Comparison of ENCODE assay signal across 8 mouse cellular contexts in genomic region chr5:149636075-149636920, GRCm38 (mm10). TPM values are rescaled to one million over a fixed set of nuclear protein-coding genes. Genes with fewer than 3 reads are reported as not detected.
DNase-seq lines count a peak whose midpoint lies in the region; ATAC-seq lines count a peak whose summit lies in the region.

Gene Hsph1 (minus strand): TSS chr5:149636376.

- DNase-seq in adipocyte (ENCODE audit: low spot score), result peak; percentile 100
- DNase-seq in embryo, embryonic 10 days (ENCODE audit: low spot score), result peak; percentile 99
- DNase-seq in gastrocnemius, postnatal 10 days, result peak; percentile 93
- DNase-seq in induced T-regulatory cell, adult 2 months (ENCODE audit: low read depth), result peak; percentile 99
- peak; percentile 98 to 99 for DNase-seq in left cerebral cortex, adult 9 months (ENCODE audit: low spot score in 2 of 2)
- peak; percentile 97 for DNase-seq in right cerebral cortex, postnatal 14 days
- peak; percentile 96 to 97 for DNase-seq in urinary bladder, postnatal 36 days (ENCODE audit: low spot score in 2 of 2)

- ATAC-seq in megakaryocyte progenitor cell, adult 5-6 weeks (replicated peaks; ENCODE audit: poor library complexity), result peak; percentile 89

RNA-seq across cellular contexts. Expression of gene Hsph1, which starts in this region (rescaled TPM):
- total RNA-seq in gastrocnemius, postnatal 10 days (2021), result 10 to 100 TPM; 30.0 to 37.7 TPM
- 70.9 and 82.2 TPM in 2 replicates for total RNA-seq in megakaryocyte progenitor cell, adult 5-6 weeks (2015)
- 39.1 and 39.6 TPM in 2 replicates for total RNA-seq in megakaryocyte progenitor cell, adult 5-6 weeks (2017)

Comparison
In these comparisons a context has a peak if more than half of its experiments do, and no peak if none do; other contexts are left out.
1. Peak in every context shown above with its lines: DNase-seq and ATAC-seq.